Mouse (Mus musculus): ENCODE measurements around the gene Clmp.

- TF ChIP-seq CTCF (IDR thresholded peaks at IDR 0.05; ENCODE audit: low read depth, low read length) (no peak), POLR2A (IDR thresholded peaks at IDR 0.05; ENCODE audit: insufficient read depth, low read length) (no peak)
Observed at GRCm38 (mm10) chr9:40827366-40827765, 141.6 kb downstream of the Clmp start.

Measured in ES-Bruce4 (cell line).